Mouse (Mus musculus) lung, postnatal 36 days (tissue): ENCODE measurements around the gene Prm2.

ENCODE experiments used
- DNase-seq: peaks from one replicate; pipeline ENCODE4 v3.0.0; 2022; ENCODE audit warnings: mixed read lengths

The Prm2 gene

GRCm38 (mm10) chr16:10796034-10796433 lies at the start of gene Prm2:
TSS of gene Prm2 (minus strand) at chr16:10796134.
- DNase-seq = no peak

GRCm38 (mm10) chr16:10844319-10844670 lies 48.4 kb upstream of the Prm2 start:
- DNase-seq = no peak

DNA sequence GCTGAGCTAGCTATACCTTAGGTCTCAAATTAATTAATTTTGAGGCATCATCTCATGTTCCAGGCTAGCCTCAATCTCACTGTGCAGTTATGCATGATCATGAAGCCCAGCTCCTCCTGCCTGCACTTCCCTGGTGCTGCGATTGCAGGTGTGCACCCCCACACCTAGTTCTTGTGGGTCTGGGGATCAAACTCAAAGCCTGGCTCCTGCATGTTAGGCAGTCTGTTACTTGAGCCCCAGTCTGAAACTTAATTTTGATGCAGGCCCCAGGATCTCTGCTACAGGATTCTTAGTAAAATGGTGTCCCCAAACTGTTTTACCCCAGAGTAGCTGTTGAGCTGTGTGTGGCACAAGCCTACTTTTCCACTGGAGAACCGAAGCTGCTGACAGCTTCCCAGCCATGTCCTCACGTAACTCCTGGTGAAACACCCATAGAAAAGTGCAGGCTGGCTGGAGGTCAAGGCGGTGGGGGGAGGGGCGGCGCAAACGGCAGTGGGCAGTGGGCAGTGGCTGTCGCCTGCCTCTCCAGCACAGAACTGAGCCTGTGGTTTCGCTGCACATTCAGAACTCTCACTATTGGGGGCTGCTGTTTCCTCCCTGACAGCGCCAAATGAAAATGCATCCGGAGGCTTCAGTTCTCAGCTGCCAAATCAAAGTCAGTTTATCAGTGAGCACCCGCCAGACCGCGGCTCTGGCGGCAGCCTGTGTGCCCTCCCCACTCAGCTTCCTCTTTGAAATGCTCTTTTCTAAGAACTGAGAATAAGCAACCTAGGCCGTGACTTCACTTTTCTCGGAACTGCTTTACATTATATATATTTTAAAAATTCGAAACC lies 47.8 kb upstream of the Prm2 start:
- peak; percentile 74 for DNase-seq

DNA sequence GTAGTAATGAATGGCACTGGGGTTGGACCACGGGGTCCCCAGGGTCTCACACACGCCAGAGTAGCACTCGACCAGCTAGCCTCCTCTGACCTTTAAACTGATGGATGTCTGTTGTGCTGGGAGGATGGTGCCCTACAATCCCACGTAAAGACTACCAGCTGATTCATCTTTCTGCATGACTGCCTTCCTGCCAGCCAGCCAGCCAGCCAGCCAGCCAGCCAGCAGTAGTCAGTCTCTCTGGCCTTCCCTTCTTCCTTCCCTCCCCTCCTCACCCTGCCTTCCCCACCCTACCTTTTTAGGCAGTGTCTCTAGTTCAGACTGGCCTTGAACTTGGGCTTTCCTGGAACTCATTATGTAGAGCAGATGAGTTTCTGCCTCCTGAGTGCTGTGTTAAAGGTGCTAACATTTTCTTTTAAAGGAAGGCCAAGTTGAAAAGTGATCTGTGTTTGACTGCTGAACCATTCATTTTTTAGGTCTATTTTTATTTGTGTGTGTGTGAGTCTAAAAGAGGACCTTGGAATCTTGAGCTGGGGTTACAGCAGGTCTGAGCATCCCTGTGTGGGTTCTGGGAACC lies 46.4 kb upstream of the Prm2 start:
- no peak for DNase-seq

GRCm38 (mm10) chr16:10840018-10840417 lies 44.1 kb upstream of the Prm2 start:
- no peak for DNase-seq

DNA sequence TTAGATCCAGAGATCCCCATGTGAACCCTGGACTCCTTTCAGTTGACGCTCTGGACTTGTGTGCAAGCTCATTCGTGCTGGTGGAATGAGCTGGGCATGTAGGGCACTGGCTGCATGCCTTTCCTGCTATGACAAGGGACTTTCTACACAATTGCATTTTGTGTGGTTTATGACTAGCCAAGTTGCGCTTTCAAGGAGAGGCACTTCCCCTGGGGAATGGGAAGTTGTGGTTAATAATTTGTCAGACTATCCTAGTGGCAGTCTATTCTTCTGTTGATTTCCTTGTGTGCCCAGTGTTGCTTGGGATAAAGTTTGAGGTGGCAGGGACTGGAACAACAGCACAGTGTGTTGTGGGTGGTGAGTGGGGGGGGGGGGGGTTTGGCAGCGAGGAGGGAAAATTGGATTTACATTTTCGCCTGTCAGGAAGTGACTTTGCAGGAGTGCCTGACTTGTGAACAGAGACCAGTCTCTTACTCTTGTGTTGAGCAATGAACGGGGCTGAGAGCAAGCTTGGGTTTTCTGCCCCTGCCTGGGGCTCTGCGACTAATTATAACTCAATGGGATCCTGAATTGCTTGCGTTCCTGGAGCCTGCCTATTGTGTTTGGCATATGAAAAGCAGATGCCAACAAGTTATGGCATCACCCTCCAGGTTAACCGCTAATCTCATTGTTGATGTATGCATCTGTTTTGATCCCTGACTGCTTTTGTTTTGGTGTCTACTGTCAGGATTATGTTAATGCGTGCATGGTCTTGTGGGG lies 42.7 kb upstream of the Prm2 start:
- DNase-seq = peak; percentile 63

DNA sequence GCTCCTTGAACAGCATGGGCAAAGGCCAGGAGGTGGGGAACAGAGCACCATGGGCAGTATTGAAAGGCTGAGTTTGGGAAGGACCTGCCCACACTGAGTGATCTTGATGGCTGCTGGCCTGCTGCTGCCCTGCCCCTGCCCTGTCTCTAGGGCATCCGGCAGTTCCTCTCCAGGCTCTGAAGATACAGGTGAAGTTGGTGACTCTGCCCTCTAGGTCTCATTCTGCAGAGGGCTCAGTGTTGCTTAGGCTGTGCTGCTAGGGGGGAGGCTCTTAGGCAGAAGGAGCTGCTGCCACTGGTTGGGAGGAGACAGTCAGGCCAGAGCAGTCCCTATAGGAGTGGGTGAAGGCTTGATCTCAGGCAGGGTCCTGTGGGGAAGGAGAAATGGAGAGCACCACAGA lies 42.0 kb upstream of the Prm2 start:
- no peak for DNase-seq

GRCm38 (mm10) chr16:10837250-10837649 lies 41.3 kb upstream of the Prm2 start:
- DNase-seq = no peak

DNA sequence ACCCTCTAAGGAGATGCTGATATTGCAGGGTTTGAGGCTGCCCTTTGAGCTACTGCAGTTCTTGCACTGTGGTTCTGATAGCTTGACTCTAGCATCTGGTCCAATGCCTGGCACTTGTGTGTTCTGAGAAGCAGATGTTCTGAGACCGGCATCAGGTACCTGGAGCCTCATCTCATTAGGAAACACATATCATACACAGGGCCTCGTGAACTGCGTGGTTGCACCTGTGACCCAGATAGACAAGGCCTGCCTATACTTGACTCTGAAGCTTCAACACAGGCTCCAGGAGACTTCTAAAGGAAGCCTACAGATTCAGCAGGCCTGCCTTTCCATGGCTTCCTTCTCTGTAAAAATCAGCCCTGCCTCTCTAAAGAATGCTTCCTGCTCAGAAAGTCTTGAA lies 40.5 kb upstream of the Prm2 start:
- no peak for DNase-seq

GRCm38 (mm10) chr16:10834911-10835587 lies 39.1 kb upstream of the Prm2 start, which contains the start of gene Rmi2:
TSS of gene Rmi2 (plus strand) at chr16:10835059.
- DNase-seq = peak; percentile 90

DNA sequence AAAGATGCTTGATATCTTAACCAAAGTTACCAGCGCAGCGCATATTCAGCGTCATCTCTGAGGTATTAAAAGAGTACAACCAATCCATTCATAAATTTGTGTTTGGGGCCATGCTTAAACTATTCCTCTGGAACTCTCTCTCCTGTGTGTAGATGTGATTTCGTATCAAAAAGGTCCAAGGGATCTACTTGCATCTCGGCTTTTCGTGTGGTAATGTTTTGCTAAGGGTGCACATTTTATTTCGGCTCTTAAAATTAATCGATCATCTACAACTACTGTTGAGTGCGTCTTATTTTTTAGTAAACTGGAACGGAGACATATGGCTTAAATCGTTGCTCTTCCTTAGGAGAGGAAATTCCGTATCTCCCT lies 38.6 kb upstream of the Prm2 start:
- DNase-seq = no peak

GRCm38 (mm10) chr16:10828461-10828805 lies 32.5 kb upstream of the Prm2 start:
- DNase-seq = no peak

DNA sequence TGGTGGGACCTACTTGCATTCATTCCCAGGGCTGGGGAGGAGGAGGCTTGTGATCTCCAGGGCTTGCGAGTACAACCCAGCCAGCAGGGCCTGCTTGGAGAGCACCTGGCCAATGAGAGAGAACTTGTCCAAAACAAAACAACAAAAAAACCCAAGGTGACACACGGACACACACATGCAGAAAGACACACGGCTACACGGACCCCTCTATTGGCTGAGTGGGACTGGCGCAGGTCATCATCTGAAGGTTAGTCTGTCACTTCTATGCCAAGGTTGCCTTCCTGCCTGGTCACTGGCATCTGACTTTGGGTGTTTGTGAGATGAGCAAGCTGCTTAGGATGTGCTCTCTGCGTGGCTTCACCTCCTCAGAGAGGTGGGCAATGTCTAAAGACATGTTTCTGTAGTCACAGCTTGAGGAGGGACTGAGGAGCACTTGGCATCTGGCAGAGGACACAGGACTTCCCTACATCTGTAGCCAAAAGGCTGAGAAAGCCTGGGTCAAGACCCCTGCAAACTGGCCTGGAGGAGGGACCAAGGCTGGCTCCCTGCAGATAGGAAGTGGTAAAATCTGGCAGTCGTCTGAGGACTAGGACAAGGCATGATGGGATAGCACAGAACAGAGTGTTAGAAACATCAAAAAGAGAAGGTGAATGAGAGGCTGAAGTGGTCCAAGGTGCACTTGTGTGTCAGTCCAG lies 32.0 kb upstream of the Prm2 start:
- no peak for DNase-seq

DNA sequence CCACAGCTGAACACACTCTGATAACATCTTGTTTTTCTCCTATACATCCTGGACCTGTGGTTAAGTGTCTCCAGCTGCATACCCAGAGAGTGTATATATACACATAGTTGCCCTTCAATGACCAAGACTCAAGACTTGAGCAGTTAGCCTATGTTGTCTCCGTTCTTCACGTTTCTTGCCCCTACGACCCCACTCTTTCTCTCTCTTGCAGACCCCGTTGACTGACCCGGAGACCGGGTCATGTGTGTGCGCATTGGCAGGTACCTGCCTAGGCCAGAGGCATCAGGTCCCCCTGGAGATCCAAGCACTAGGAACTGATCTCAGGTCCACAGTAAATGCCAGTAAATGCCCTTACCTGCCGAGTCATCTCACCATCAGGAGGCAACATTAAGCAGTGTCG lies 31.3 kb upstream of the Prm2 start:
- DNase-seq = no peak

DNA sequence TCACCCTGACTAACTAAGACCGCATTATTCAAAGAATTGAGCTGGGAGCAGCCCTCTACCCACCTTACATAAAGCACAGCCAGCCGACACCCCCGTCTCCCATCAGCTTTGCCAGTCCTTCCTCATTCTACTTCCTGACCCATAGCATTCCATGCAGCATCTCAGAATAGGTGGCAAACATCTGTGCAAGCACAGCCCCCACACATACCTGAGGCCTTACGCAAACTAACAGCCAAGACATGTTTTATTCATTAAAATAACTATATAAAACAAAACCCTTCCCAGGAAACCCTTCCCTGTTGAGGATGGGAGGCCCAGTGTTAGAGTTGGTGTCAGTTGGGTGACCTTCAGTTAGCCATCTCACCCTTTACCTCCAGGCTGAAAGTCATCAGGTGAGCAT lies 29.9 kb upstream of the Prm2 start:
- DNase-seq = no peak

DNA sequence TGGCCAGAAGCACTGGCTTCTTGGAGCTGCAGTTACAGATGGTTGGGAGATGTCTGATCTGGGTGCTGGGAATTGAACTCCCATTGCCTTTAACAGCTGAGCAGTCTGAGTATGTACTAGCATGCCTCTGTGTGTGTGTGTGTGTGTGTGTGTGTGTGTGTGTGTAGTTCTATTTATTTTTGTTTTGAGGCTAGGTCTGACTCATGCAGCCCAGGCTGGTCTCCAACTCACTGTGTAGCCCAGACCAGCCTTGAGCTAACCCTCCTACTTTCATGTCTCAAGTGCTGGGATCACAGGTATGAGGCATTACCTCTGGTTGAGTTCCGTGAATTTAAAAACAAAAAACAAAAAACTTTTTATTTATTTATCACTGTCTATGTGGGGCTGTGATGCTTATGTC lies 28.6 kb upstream of the Prm2 start:
- no peak for DNase-seq

GRCm38 (mm10) chr16:10821387-10821786 lies 25.5 kb upstream of the Prm2 start:
- no peak for DNase-seq

GRCm38 (mm10) chr16:10819966-10820365 lies 24.0 kb upstream of the Prm2 start:
- DNase-seq = no peak

GRCm38 (mm10) chr16:10818579-10819135 lies 22.7 kb upstream of the Prm2 start:
- DNase-seq = no peak

DNA sequence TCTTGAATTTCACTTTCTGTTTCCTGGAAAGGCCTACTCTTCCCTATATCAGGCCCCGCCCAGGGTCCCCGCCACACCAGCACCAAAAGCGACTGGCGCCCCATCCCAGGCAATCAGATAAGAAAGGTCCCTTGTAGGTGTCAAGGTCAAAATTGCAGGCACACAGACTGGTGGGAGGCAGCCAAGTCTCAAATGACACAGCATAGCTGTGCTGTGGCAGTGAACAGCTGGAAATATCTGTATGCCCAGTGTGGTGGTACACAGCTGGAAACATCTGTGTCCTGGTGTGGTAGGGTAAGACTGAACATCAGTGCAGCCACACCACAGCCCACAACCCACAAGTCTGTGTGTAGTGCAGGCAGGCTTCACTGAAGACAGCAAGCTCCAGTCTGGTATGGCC lies 18.9 kb upstream of the Prm2 start:
- DNase-seq = peak; percentile 26

GRCm38 (mm10) chr16:10813726-10814125 lies 17.8 kb upstream of the Prm2 start:
- DNase-seq = no peak

- DNase-seq = no peak
These were observed 17.0 kb upstream of the Prm2 start, which contains the start of gene Gm11172 for GRCm38 (mm10) chr16:10812865-10813371. TSS of gene Gm11172 (plus strand) at chr16:10812915.
